Mouse (Mus musculus): ENCODE measurements around the gene Camk1d. TPM values are rescaled to one million over a fixed set of nuclear protein-coding genes. Genes with fewer than 3 reads are reported as not detected.

Camk1d gene
- total and polyA plus RNA-seq, 3 experiments = 4.6 to 12.4 (median 4.8) TPM

DNA sequence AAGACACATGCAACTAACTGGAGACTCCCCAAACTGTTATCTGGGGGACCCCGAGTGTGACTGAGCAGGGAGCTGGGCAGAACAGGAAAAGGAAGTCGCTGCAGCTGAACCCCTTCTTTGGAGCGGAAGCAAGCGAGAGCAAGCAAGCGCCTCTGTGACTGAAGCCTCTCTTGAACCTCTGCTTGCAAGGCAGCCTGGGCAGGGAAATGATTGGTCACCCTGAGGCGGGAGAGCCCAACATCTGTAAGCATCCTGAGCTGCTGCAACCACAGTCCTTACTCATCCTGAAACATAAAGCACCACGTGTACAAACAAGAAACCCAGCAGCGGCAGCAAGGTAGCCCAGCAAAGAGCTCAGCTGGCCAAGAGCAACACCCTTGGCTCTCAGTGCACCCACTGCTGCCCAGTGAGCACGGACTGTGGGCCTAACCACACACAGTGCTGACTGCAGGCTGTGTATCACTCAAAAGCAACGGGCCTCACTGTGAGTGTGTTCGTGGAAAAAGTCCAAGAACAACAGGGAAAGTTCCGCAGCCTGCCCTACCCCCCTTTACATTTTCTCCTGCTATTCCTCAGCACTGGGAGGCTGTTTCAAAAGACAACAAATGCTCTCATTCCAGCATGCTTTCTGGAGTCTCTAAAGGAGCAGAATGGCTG, 100.5 kb downstream of the Camk1d start (continued):
- TF ChIP-seq NRF1 (IDR thresholded peaks at IDR 0.05; ENCODE audit: low read depth, low read length) (peak; percentile 28; the same call in 1 of the 2 replicates), RAD21 (IDR thresholded peaks at IDR 0.05; ENCODE audit: low read depth, low read length) (no peak; the same call in 1 of the 2 replicates), POLR2A (IDR thresholded peaks at IDR 0.05; ENCODE audit: low read depth, low read length) (peak; percentile 10; the same call in 1 of the 2 replicates), EP300 (IDR thresholded peaks at IDR 0.05; ENCODE audit: low read length) (peak; percentile 82), MAX (IDR thresholded peaks at IDR 0.05; ENCODE audit: low read length) (peak; percentile 93), MYC (IDR thresholded peaks at IDR 0.05; ENCODE audit: low read depth, low read length) (peak; percentile 93), GABPA (IDR thresholded peaks at IDR 0.05; ENCODE audit: insufficient replicate concordance, low read depth, low read length) (no peak), ZKSCAN1 (IDR thresholded peaks at IDR 0.05; ENCODE audit: borderline replicate concordance, low read depth, low read length) (no peak), ZC3H11A (IDR thresholded peaks at IDR 0.05; ENCODE audit: low read depth, low read length) (no peak), CTCF (conservative IDR thresholded peaks at IDR 0.05 in 1 of 2, IDR thresholded peaks at IDR 0.05 in 1 of 2; ENCODE audit: low read depth in 2 of 2, low read length in 2 of 2) (no peak), ZNF384 (IDR thresholded peaks at IDR 0.05; ENCODE audit: low read depth, low read length) (no peak), TBP (conservative IDR thresholded peaks at IDR 0.05; ENCODE audit: low read depth, low read length) (no peak), BHLHE40 (IDR thresholded peaks at IDR 0.05; ENCODE audit: low read depth, low read length) (peak; percentile 80), SMC3 (IDR thresholded peaks at IDR 0.05; ENCODE audit: low read depth, low read length) (no peak), E2F4 (IDR thresholded peaks at IDR 0.05; ENCODE audit: insufficient replicate concordance, low read depth, low read length) (peak; percentile 58; the same call in 1 of the 2 replicates)

DNA sequence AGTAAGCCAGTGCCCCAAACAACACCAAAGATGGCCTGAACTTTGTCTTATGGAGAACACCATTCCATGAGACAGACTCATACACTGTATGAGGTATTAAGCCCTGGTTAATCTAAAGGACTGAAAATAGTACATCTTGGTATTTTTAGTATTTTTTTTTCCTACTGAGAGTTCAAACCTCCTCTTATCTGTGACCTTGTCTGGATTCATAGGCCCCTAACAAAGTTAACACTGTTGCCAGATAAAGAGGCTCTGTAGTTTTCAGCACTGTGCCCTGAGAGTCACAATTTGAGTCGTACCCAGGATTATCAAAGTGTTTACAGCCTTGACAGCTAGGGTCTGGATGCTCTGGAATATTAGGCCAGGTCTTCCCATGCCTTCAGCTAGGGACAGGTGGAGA, 102.7 kb downstream of the Camk1d start:
- no peak overlapping the region for H3K4me2 ChIP-seq (ENCODE audit: insufficient read depth, low read depth, poor library complexity, severe bottlenecking)
- dilution Hi-C loops (cut with MboI; ENCODE audit: extremely low pct_ligation_motif_present, extremely low pct_unique_long_range_greater_than_20kb, low sequenced_read_pairs) = no loop called here
- in situ Hi-C loops (cut with MboI; ENCODE audit: low pct_ligation_motif_present, low pct_unique_long_range_greater_than_20kb, low sequenced_read_pairs) = no loop called here
- H3K27me3 ChIP-seq (replicated peaks) = no peaks in the 10 kb centered on the region
- no peaks in the 10 kb centered on the region for H3K79me2 ChIP-seq (replicated peaks; ENCODE audit: control insufficient read depth, extremely low read depth, insufficient read depth, poor library complexity, severe bottlenecking)
- H3K9ac ChIP-seq (ENCODE audit: insufficient read depth, low read depth) = no peak overlapping the region
- peaks cover 13% of the 10 kb centered on the region for H3K9me3 ChIP-seq (replicated peaks; ENCODE audit: low read length)
- no peak overlapping the region for H3K4me3 ChIP-seq (replicated peaks in 1 of 3; ENCODE audit: low read depth in 2 of 3, low read length in 2 of 3, poor library complexity in 1 of 3)
- no peak for TF ChIP-seq USF1 (IDR thresholded peaks at IDR 0.05; ENCODE audit: low read depth, low read length)
- H3K36me3 ChIP-seq (replicated peaks in 1 of 2; ENCODE audit: control insufficient read depth in 1 of 2, insufficient read depth in 1 of 2, low read length in 1 of 2) = peaks cover 0 to 12% of the 10 kb centered on the region in 2 experiments
- DNase-seq (ENCODE audit: extremely low read depth) = no peak
- no peak overlapping the region for H3K27ac ChIP-seq (ENCODE audit: insufficient read depth, low read depth)
- H3K4me1 ChIP-seq (ENCODE audit: control insufficient read depth in 1 of 2, insufficient read depth in 2 of 2) = peaks cover 20 to 52% of the 10 kb centered on the region in 2 experiments

GRCm38 (mm10) chr2:5610521-5610920, 103.8 kb downstream of the Camk1d start:
- no peak for TF ChIP-seq USF1 (IDR thresholded peaks at IDR 0.05; ENCODE audit: low read depth, low read length)
- no peak for TF ChIP-seq PAX5 (IDR thresholded peaks at IDR 0.05; ENCODE audit: low read length)
- no peak for TF ChIP-seq POLR2AphosphoS2 (IDR thresholded peaks at IDR 0.05; ENCODE audit: low read depth, low read length)
- TF ChIP-seq UBTF (IDR thresholded peaks at IDR 0.05; ENCODE audit: low read depth, low read length) = no peak
- TF ChIP-seq ZKSCAN1 (IDR thresholded peaks at IDR 0.05; ENCODE audit: borderline replicate concordance, low read depth, low read length) = no peak
- no peak for TF ChIP-seq ELF1 (IDR thresholded peaks at IDR 0.05; ENCODE audit: low read depth, low read length)
- no peak for TF ChIP-seq NRF1 (IDR thresholded peaks at IDR 0.05; ENCODE audit: low read depth, low read length)
- no peak for TF ChIP-seq MAX (IDR thresholded peaks at IDR 0.05; ENCODE audit: low read length)
- TF ChIP-seq EP300 (IDR thresholded peaks at IDR 0.05; ENCODE audit: low read length) = no peak
- no peak for TF ChIP-seq RAD21 (IDR thresholded peaks at IDR 0.05; ENCODE audit: low read depth, low read length)
- Histone ChIP-seq H3K36me3 (replicated peaks in 1 of 2; ENCODE audit: control insufficient read depth in 1 of 2, insufficient read depth in 1 of 2, low read length in 1 of 2) (peaks cover 0 to 10% of the 10 kb centered on the region in 2 experiments), H3K9ac (ENCODE audit: insufficient read depth, low read depth) (no peak overlapping the region), H3K9me3 (replicated peaks; ENCODE audit: low read length) (peaks cover 13% of the 10 kb centered on the region), H3K27me3 (replicated peaks) (no peaks in the 10 kb centered on the region), H3K4me2 (ENCODE audit: insufficient read depth, low read depth, poor library complexity, severe bottlenecking) (no peak overlapping the region), H3K4me1 (ENCODE audit: control insufficient read depth in 1 of 2, insufficient read depth in 2 of 2) (peaks cover 19 to 50% of the 10 kb centered on the region in 2 experiments), H3K4me3 (replicated peaks in 1 of 3; ENCODE audit: low read depth in 2 of 3, low read length in 2 of 3, poor library complexity in 1 of 3) (no peak overlapping the region), H3K79me2 (replicated peaks; ENCODE audit: control insufficient read depth, extremely low read depth, insufficient read depth, poor library complexity, severe bottlenecking) (no peaks in the 10 kb centered on the region), H3K27ac (ENCODE audit: insufficient read depth, low read depth) (no peak overlapping the region)
- dilution Hi-C loops (cut with MboI; ENCODE audit: extremely low pct_ligation_motif_present, extremely low pct_unique_long_range_greater_than_20kb, low sequenced_read_pairs) = no loop called here
- in situ Hi-C loops (cut with MboI; ENCODE audit: low pct_ligation_motif_present, low pct_unique_long_range_greater_than_20kb, low sequenced_read_pairs) = no loop called here
- no peak for DNase-seq (ENCODE audit: extremely low read depth)
